In the genomic region with DNA sequence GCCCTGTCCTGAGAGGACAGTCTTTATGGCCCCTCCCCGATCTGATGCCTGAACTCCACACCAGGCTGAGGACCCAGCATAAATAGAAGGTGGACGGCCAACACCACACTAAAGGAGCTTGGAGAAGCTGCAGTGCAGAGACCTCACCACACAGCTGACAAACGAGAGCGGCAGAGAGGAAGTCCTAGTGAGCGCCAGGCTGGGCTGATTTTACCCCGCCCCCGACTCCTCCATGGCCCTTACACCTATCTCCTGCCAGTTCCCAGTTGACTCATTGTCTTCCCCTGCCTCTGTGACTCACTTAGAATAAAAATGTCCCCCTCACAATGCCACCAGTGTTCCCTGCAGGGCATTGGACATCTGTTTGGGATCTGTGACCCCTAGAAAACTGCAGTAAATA, we compare ENCODE assay signal across 8 mouse cellular contexts.
DNase-seq lines count a peak whose midpoint lies in the region.

No protein-coding gene starts in this region.

- peak; percentile 29 for DNase-seq in kidney, postnatal 14 days
- DNase-seq in kidney, adult 11 months = no peak
- DNase-seq in CD4-positive, CD25-positive, alpha-beta regulatory T cell, adult 2 months (ENCODE audit: low read depth, low spot score) = peak; percentile 37
- peak; percentile 57 for DNase-seq in brain, adult 2 months (ENCODE audit: low read depth, low spot score)
- peak; percentile 55 for DNase-seq in lung, postnatal 14 days
- DNase-seq in adipocyte (ENCODE audit: low spot score) = no peak
- DNase-seq in cerebellum, adult 9-11 months = no peak
- no peak for DNase-seq in right cerebral cortex, adult 2 months (ENCODE audit: low spot score in 2 of 2)

Comparison
In these comparisons a context has a peak if more than half of its experiments do, and no peak if none do; other contexts are left out.
1. DNase-seq: peak in kidney, postnatal 14 days (single experiment), CD4-positive, CD25-positive, alpha-beta regulatory T cell, adult 2 months (single experiment), brain, adult 2 months (single experiment) and lung, postnatal 14 days (single experiment); none in kidney, adult 11 months (single experiment), adipocyte (single experiment), cerebellum, adult 9-11 months (single experiment) and right cerebral cortex, adult 2 months (0 of 2).